Mouse (Mus musculus): ENCODE results near the gene Gale.

The Gale gene

GRCm38 (mm10) chr4:136006821-136007220 is 43.3 kb downstream of the Gale start:
- no peak for DNase-seq (ENCODE audit: extremely low read depth, insufficient read length, low spot score)

GRCm38 (mm10) chr4:136008782-136009447 is 45.4 kb downstream of the Gale start:
- no peak for DNase-seq (ENCODE audit: extremely low read depth, insufficient read length, low spot score)

GRCm38 (mm10) chr4:136010586-136010985 is 47.1 kb downstream of the Gale start:
- DNase-seq (ENCODE audit: extremely low read depth, insufficient read length, low spot score): no peak

- no peak for DNase-seq (ENCODE audit: extremely low read depth, insufficient read length, low spot score)
Observed at GRCm38 (mm10) chr4:136016059-136016602, 52.6 kb downstream of the Gale start.

Data from 3134 (cell line).